Mouse (Mus musculus) C3H10T1/2 (cell line): ENCODE data around the gene Aph1a. TPM values are rescaled to one million over a fixed set of nuclear protein-coding genes. Genes with fewer than 3 reads are reported as not detected.

Experiments used
- polyA plus RNA-seq, 2 experiments: library from polyadenylated mRNA; unstranded; fragments of >200 nt; fragmentation: generic; extraction: Trizol; gene quantifications; one replicate each; pipeline ENCODE4 v1.2.1; 2012; ENCODE audit warnings: missing spikeins in 2 of 2

Gene Aph1a
- 100 to 1,000 TPM in 1 of 2 experiments, 10 to 100 TPM in 1; 84.0 to 110 TPM for polyA plus RNA-seq

GRCm38 (mm10) chr3:95893606-95894316 lies at the start of gene Aph1a:
Aph1a (plus strand) TSS chr3:95893969.

GRCm38 (mm10) chr3:95855502-95856089 lies 38.2 kb upstream of the Aph1a start, which contains the start of gene Prpf3:
Prpf3 (minus strand) TSS chr3:95855885.

GRCm38 (mm10) chr3:95871392-95871867 lies 22.3 kb upstream of the Aph1a start, which contains the start of gene Mrps21:
Mrps21 (minus strand) TSS chr3:95871519.

GRCm38 (mm10) chr3:95881979-95882815 lies 11.6 kb upstream of the Aph1a start, which contains the start of gene Ciart:
Ciart (minus strand) TSS chr3:95882251.

GRCm38 (mm10) chr3:95891211-95892065 lies 2.3 kb upstream of the Aph1a start, which contains the start of gene BC028528:
BC028528 (minus strand) TSS chr3:95892005.

GRCm38 (mm10) chr3:95904568-95904967 lies 10.8 kb downstream of the Aph1a start, which contains the start of gene Car14:
Car14 (minus strand) TSS chr3:95904691.

GRCm38 (mm10) chr3:95928658-95929503 lies 35.1 kb downstream of the Aph1a start, which contains the start of gene Anp32e:
Anp32e (plus strand) TSS chr3:95929246.

Other genes with a start within 250 kb of the Aph1a start
- 10 to 100 TPM; 11.1 to 38.8 TPM for gene Mcl1, start 235.2 kb upstream of the Aph1a start, polyA plus RNA-seq
- gene Adamtsl4, start 206.1 kb upstream of the Aph1a start, polyA plus RNA-seq: 10 to 100 TPM in 1 of 2 experiments, 1 to 10 TPM in 1; 8.2 to 43.1 TPM
- gene Ecm1, start 154.4 kb upstream of the Aph1a start, polyA plus RNA-seq: 100 to 1,000 TPM; 311 to 601 TPM
- 10 to 100 TPM; 20.0 to 36.8 TPM for gene Tars2, start 133.8 kb upstream of the Aph1a start, polyA plus RNA-seq
- 1 to 10 TPM in 1 of 2 experiments, under 1 TPM in 1; 0.95 to 7.4 TPM for gene Rprd2, start 75.1 kb upstream of the Aph1a start, polyA plus RNA-seq
- gene Prpf3, start 38.1 kb upstream of the Aph1a start, polyA plus RNA-seq: 10 to 100 TPM; 14.8 to 27.7 TPM
- 100 to 1,000 TPM; 466 to 524 TPM for gene Mrps21, start 22.4 kb upstream of the Aph1a start, polyA plus RNA-seq
- 1 to 10 TPM; 1.1 to 1.2 TPM for gene Ciart, start 11.7 kb upstream of the Aph1a start, polyA plus RNA-seq
- 1 to 10 TPM in 1 of 2 experiments, under 1 TPM in 1; 0.05 to 3.2 TPM for gene BC028528, start 2.0 kb upstream of the Aph1a start, polyA plus RNA-seq
- under 1 TPM; 0.02 to 0.11 TPM for gene Car14, start 10.7 kb downstream of the Aph1a start, polyA plus RNA-seq
- gene Anp32e, start 35.3 kb downstream of the Aph1a start, polyA plus RNA-seq: 10 to 100 TPM in 1 of 2 experiments, 1 to 10 TPM in 1; 8.1 to 26.8 TPM
- gene Plekho1, start 102.0 kb downstream of the Aph1a start, polyA plus RNA-seq: 10 to 100 TPM; 25.2 to 44.5 TPM
- 10 to 100 TPM in 1 of 2 experiments, 1 to 10 TPM in 1; 7.1 to 20.4 TPM for gene Vps45, start 164.5 kb downstream of the Aph1a start, polyA plus RNA-seq
- gene Otud7b, start 210.6 kb downstream of the Aph1a start, polyA plus RNA-seq: 10 to 100 TPM in 1 of 2 experiments, 1 to 10 TPM in 1; 1.8 to 10.6 TPM